Mouse (Mus musculus) neural tube, embryonic 11.5 days (tissue): ENCODE data around the gene Idh3g. TPM values are rescaled to one million over a fixed set of nuclear protein-coding genes. Genes with fewer than 3 reads are reported as not detected.

ENCODE experiments used
- ATAC-seq: fragments of 200-750 bp; cut with Nextera tagmentation; 2 replicates; pipeline ENCODE4 v1.8.0; 2017; ENCODE audit warnings: moderate number of reproducible peaks, mild to moderate bottlenecking, moderate TSS enrichment, moderate library complexity; ENCODE audit not compliant: insufficient read depth, low FRiP score, low TSS enrichment
- DNase-seq: peaks from one replicate; pipeline ENCODE4 v3.0.0-alpha.2; 2015; ENCODE audit warnings: low spot score
- H3K27ac ChIP-seq: fragments of 300-500 bp; sonication (generic); 2 replicates; pipeline ENCODE4 v1.5.1; 2014; ENCODE audit warnings: low read depth, mild to moderate bottlenecking, low read length
- H3K27me3 ChIP-seq: fragments of 300-500 bp; sonication (generic); 2 replicates; pipeline ENCODE4 v1.6.1; 2014; ENCODE audit warnings: mild to moderate bottlenecking, low read length, mixed read lengths; ENCODE audit not compliant: control insufficient read depth, insufficient read depth
- H3K36me3 ChIP-seq: fragments of 300-500 bp; sonication (generic); 2 replicates; pipeline ENCODE4 v1.6.1; 2014; ENCODE audit warnings: mild to moderate bottlenecking, low read length, moderate library complexity, mixed read lengths; ENCODE audit not compliant: control insufficient read depth, insufficient read depth
- H3K4me1 ChIP-seq: fragments of 300-500 bp; sonication (generic); 2 replicates; pipeline ENCODE4 v1.6.1; 2014; ENCODE audit warnings: low read length, mixed read lengths; ENCODE audit not compliant: control insufficient read depth, insufficient read depth
- H3K4me2 ChIP-seq: fragments of 300-500 bp; sonication (generic); 2 replicates; pipeline ENCODE4 v1.6.1; 2014; ENCODE audit warnings: low read depth, mild to moderate bottlenecking, moderate library complexity
- H3K4me3 ChIP-seq: fragments of 300-500 bp; sonication (generic); 2 replicates; pipeline ENCODE4 v1.5.1; 2014; ENCODE audit warnings: low read depth, low read length
- H3K9ac ChIP-seq: fragments of 300-500 bp; sonication (generic); 2 replicates; pipeline ENCODE4 v1.6.1; 2014; ENCODE audit warnings: mild to moderate bottlenecking, low read length
- H3K9me3 ChIP-seq: fragments of 300-500 bp; sonication (generic); 2 replicates; pipeline ENCODE4 v1.6.1; 2016; ENCODE audit warnings: low read length; ENCODE audit not compliant: control insufficient read depth
- WGBS: fragments of 180-500 bp; shearing (Covaris S2); extraction: QIAGEN DNeasy Blood & Tissue Kit; methylation state at CpG from one replicate; pipeline ENCODE4 v1.1.7; 2014; 5-methylcytosine and 5-hydroxymethylcytosine counted together
- polyA plus RNA-seq: library from polyadenylated mRNA; unstranded; fragments of >200 nt; fragmentation: Nextera tagmentation; extraction: Ambion mirVana; gene quantifications from 2 replicates; pipeline ENCODE4 v1.2.1, GENCODE M21; 2014

The Idh3g gene
- polyA plus RNA-seq, 1 experiment from 2014 or later = 197 TPM

DNA sequence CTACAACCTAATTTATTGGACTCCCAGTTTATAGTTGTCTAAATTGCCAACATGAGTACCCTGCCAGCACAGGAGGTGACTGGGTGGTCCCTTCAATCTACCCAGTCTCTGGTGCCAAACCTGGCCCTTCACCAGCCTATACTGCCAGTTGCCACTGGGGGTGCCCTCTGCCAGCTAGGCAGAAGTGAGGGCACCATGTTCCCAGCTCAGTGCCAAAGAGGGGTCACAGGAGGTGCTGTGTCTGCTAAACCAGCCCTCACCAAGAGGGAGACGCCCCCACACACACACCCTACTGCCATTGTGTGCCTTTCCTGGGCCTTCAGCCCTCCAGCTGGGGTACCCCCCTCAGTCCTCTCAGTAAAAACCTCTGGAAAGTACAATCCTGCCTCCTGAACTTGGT, 48.5 kb downstream of the Idh3g start:
- no peaks in the 10 kb centered on the region for H3K4me1 ChIP-seq
- H3K27ac ChIP-seq = no peak overlapping the region
- H3K9ac ChIP-seq = no peak overlapping the region
- ATAC-seq = no peak
- no peaks in the 10 kb centered on the region for H3K9me3 ChIP-seq
- DNase-seq = no peak
- H3K27me3 ChIP-seq = no peaks in the 10 kb centered on the region
- no peaks in the 10 kb centered on the region for H3K36me3 ChIP-seq
- 50% methylated on average over 1 of the region's 1 CpGs for WGBS
- H3K4me3 ChIP-seq = no peak overlapping the region
- H3K4me2 ChIP-seq = no peak overlapping the region

GRCm38 (mm10) chrX:73730908-73731307, 55.8 kb downstream of the Idh3g start:
- no peaks in the 10 kb centered on the region for H3K4me1 ChIP-seq
- H3K4me3 ChIP-seq = no peak overlapping the region
- H3K36me3 ChIP-seq = no peaks in the 10 kb centered on the region
- no peak overlapping the region for H3K9ac ChIP-seq
- DNase-seq (no peak), ATAC-seq (no peak)
- WGBS = 65% methylated on average over 1 of the region's 1 CpGs
- no peaks in the 10 kb centered on the region for H3K27me3 ChIP-seq
- no peaks in the 10 kb centered on the region for H3K9me3 ChIP-seq
- H3K4me2 ChIP-seq = no peak overlapping the region
- no peak overlapping the region for H3K27ac ChIP-seq

Other genes with a start within 250 kb of the Idh3g start
- 4.2 and 6.3 TPM in 2 replicates for gene Dusp9, start 147.5 kb downstream of the Idh3g start, polyA plus RNA-seq
- gene Pnck, start 126.8 kb downstream of the Idh3g start, polyA plus RNA-seq = 11.1 and 13.3 TPM in 2 replicates
- 6.8 and 6.9 TPM in 2 replicates for gene Slc6a8, start 113.7 kb downstream of the Idh3g start, polyA plus RNA-seq
- gene Bcap31, start 70.7 kb downstream of the Idh3g start, polyA plus RNA-seq = 140 and 141 TPM in 2 replicates
- 8.6 and 9.4 TPM in 2 replicates for gene Abcd1, start 70.3 kb downstream of the Idh3g start, polyA plus RNA-seq
- 0.09 TPM in 1 of 2 replicates, not detected in the other for gene Plxnb3, start 29.8 kb downstream of the Idh3g start, polyA plus RNA-seq
- gene Srpk3, start 12.5 kb downstream of the Idh3g start, polyA plus RNA-seq = 6.2 and 7.2 TPM in 2 replicates
- 134 and 136 TPM in 2 replicates for gene Ssr4, start 131 bp upstream of the Idh3g start, polyA plus RNA-seq
- gene Pdzd4, start 38.1 kb upstream of the Idh3g start, polyA plus RNA-seq = 1.1 and 1.7 TPM in 2 replicates
- gene Avpr2, start 105.2 kb upstream of the Idh3g start, polyA plus RNA-seq = 0.14 TPM in 1 of 2 replicates, not detected in the other
- 42.1 and 55.1 TPM in 2 replicates for gene L1cam, start 109.2 kb upstream of the Idh3g start, polyA plus RNA-seq
- gene Arhgap4, start 135.0 kb upstream of the Idh3g start, polyA plus RNA-seq = 2.1 and 2.5 TPM in 2 replicates
- gene Naa10, start 135.0 kb upstream of the Idh3g start, polyA plus RNA-seq = 133 and 144 TPM in 2 replicates
- gene Renbp, start 144.0 kb upstream of the Idh3g start, polyA plus RNA-seq = 16.3 and 19.0 TPM in 2 replicates
- gene Hcfc1, start 179.5 kb upstream of the Idh3g start, polyA plus RNA-seq = 80.0 and 89.3 TPM in 2 replicates
- 33.4 and 42.2 TPM in 2 replicates for gene Irak1, start 237.0 kb upstream of the Idh3g start, polyA plus RNA-seq